Mouse (Mus musculus) G1E (cell line): ENCODE results near the gene Slc13a4. TPM values are rescaled to one million over a fixed set of nuclear protein-coding genes. Genes with fewer than 3 reads are reported as not detected.

Source experiments
- ATAC-seq: 2 replicates; pipeline ENCODE4 v1.8.0; 2016; ENCODE audit warnings: mild to moderate bottlenecking; ENCODE audit not compliant: insufficient number of reproducible peaks, poor library complexity, low FRiP score, severe bottlenecking; ENCODE audit errors: extremely low read depth
- DNase-seq: peaks from one replicate; pipeline ENCODE4 v3.0.0; 2012; ENCODE audit warnings: low spot score
- H3K27me3 ChIP-seq: 2 replicates; pipeline ENCODE4 v1.6.1; 2012; ENCODE audit warnings: mild to moderate bottlenecking, low read length, inconsistent platforms; ENCODE audit not compliant: insufficient read depth
- H3K36me3 ChIP-seq: replicated peaks from 2 replicates; pipeline ENCODE3; 2012; ENCODE audit warnings: mild to moderate bottlenecking, inconsistent platforms
- H3K4me1 ChIP-seq: 2 replicates; pipeline ENCODE4 v1.6.1; 2012; ENCODE audit warnings: low read depth, low read length, inconsistent platforms, mixed read lengths; ENCODE audit not compliant: insufficient read depth
- H3K4me3 ChIP-seq: 2 replicates; pipeline ENCODE4 v1.5.1; 2012; ENCODE audit warnings: low read depth, mild to moderate bottlenecking, inconsistent platforms, low read length, moderate library complexity, mixed read lengths
- H3K9me3 ChIP-seq: replicated peaks from 2 replicates; pipeline ENCODE4 v1.6.1; 2012; ENCODE audit warnings: inconsistent platforms
- CTCF ChIP-seq: IDR thresholded peaks from 2 replicates; pipeline ENCODE4 v1.5.1; 2012; ENCODE audit warnings: low read depth, low read length, inconsistent platforms, mixed read lengths
- GATA1 ChIP-seq: IDR thresholded peaks from 2 replicates; pipeline ENCODE4 v1.6.1; 2012; ENCODE audit warnings: borderline replicate concordance, low read length, inconsistent platforms, mixed read lengths
- GATA2 ChIP-seq: IDR thresholded peaks from 2 replicates; pipeline ENCODE4 v1.6.1; 2012; ENCODE audit warnings: low read depth, low read length, inconsistent platforms, borderline replicate concordance
- POLR2AphosphoS5 ChIP-seq: IDR thresholded peaks from 2 replicates; pipeline ENCODE4 v1.6.1; 2012; ENCODE audit warnings: low read depth, low read length, inconsistent platforms; ENCODE audit not compliant: insufficient replicate concordance
- TAL1 ChIP-seq: conservative IDR thresholded peaks from 2 replicates; pipeline ENCODE4 v1.6.1; 2012; ENCODE audit warnings: low read depth, low read length, inconsistent platforms, mixed read lengths
- polyA plus RNA-seq: library from polyadenylated mRNA; stranded (reverse); fragments of >175 nt; gene quantifications from 2 replicates; pipeline ENCODE4 v1.2.3, GENCODE M21; 2012
- total RNA-seq, 2 experiments: library from RNA; stranded (forward) in 1 of 2; stranded (reverse) in 1 of 2; fragments of 200-1000 nt in 1 of 2; fragments of >200 nt in 1 of 2; fragmentation: Nextera tagmentation in 1 of 2; gene quantifications; 2 replicates each; pipeline ENCODE4 v1.2.3; 2014 to 2017

Gene Slc13a4
- total and polyA plus RNA-seq, 3 experiments, result 0.05 TPM; not detected in 2

DNA sequence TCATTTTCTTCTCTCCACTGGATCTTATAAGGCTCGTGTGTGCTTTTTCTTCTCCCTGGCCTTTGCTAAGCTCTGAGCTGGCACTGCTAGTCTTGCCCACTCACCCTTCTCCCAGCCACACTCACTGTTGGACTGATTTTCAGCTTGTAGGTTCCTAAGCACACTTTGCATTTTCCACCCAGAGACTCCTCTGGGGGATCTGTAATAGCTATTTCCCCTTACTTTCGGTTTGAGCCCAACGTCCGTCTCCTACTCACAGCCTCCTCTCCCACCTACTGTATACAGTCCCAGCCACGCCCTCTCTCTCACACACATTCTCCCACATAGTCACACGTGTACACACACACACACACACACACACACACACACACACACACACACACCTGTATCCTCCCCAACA lies 11.9 kb upstream of the Slc13a4 start:
- H3K9me3 ChIP-seq, result no peaks in the 10 kb centered on the region
- peaks cover 53% of the 10 kb centered on the region for H3K27me3 ChIP-seq
- TF ChIP-seq POLR2AphosphoS5, result no peak
- no peak for TF ChIP-seq TAL1
- TF ChIP-seq CTCF, result no peak
- TF ChIP-seq GATA2, result no peak
- no peak for TF ChIP-seq GATA1
- no peaks in the 10 kb centered on the region for H3K36me3 ChIP-seq
- peaks cover 7% of the 10 kb centered on the region; the same call in 1 of the 2 replicates for H3K4me1 ChIP-seq
- ATAC-seq, result no peak
- H3K4me3 ChIP-seq, result no peak overlapping the region
- no peak for DNase-seq

DNA sequence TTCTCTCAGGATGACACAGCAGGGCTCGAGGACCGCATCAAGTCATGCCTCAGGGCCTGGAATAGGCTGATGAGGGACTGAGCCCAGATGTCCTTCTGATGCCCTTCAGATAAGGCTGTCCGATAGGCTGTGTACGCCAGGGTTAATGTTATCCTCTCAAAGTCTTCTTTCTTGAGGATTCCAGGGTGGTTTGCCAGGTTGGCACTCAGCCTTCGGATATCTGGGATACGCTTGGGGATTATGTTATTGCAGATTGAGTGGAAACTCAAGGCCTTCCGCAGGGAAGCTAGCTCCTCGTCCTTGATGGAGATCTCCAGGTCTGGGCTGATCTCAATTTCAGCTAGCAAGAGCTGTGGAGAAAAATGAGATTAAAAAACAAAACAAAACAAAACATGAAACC lies 5.6 kb upstream of the Slc13a4 start:
- H3K36me3 ChIP-seq, result no peaks in the 10 kb centered on the region
- no peaks in the 10 kb centered on the region for H3K4me1 ChIP-seq
- ATAC-seq (no peak), DNase-seq (no peak)
- TF ChIP-seq TAL1 (no peak), GATA2 (no peak), POLR2AphosphoS5 (no peak), GATA1 (no peak), CTCF (no peak)
- H3K9me3 ChIP-seq, result no peaks in the 10 kb centered on the region
- H3K27me3 ChIP-seq, result peaks cover 63% of the 10 kb centered on the region
- H3K4me3 ChIP-seq, result no peak overlapping the region

DNA sequence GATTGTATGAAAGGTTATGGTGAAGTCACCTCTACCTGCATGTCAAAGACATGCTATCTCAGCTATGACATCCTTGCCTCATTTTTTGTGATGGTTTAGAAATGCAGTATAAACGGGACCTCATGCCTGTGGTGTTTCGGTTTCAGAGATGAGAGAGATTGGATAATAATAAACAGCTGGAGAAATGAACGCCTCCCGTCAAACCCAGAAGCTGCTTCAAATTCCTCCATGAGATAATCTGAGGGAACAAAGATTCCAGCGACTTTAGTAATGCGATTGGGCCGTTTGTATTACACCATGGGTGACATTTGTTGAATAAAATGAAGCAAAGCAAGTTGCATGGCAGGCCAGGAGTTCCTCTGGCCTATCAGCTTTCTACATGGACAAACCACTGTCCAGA lies 1.5 kb upstream of the Slc13a4 start:
- DNase-seq (no peak), ATAC-seq (no peak)
- Histone ChIP-seq H3K4me1 (no peaks in the 10 kb centered on the region), H3K27me3 (peaks cover 46% of the 10 kb centered on the region), H3K9me3 (no peaks in the 10 kb centered on the region), H3K36me3 (no peaks in the 10 kb centered on the region), H3K4me3 (no peak overlapping the region)
- no peak for TF ChIP-seq TAL1
- no peak for TF ChIP-seq CTCF

- TF ChIP-seq GATA2 (no peak), TAL1 (no peak), POLR2AphosphoS5 (no peak), CTCF (no peak), GATA1 (no peak)
- peaks cover 35% of the 10 kb centered on the region for H3K27me3 ChIP-seq
- no peaks in the 10 kb centered on the region; the same call in 1 of the 2 replicates for H3K4me1 ChIP-seq
- ATAC-seq, result no peak
- H3K36me3 ChIP-seq, result no peaks in the 10 kb centered on the region
- no peak for DNase-seq
- H3K9me3 ChIP-seq, result no peaks in the 10 kb centered on the region
- no peak overlapping the region for H3K4me3 ChIP-seq
Observed at GRCm38 (mm10) chr6:35307136-35307535, 795 bp downstream of the Slc13a4 start.

DNA sequence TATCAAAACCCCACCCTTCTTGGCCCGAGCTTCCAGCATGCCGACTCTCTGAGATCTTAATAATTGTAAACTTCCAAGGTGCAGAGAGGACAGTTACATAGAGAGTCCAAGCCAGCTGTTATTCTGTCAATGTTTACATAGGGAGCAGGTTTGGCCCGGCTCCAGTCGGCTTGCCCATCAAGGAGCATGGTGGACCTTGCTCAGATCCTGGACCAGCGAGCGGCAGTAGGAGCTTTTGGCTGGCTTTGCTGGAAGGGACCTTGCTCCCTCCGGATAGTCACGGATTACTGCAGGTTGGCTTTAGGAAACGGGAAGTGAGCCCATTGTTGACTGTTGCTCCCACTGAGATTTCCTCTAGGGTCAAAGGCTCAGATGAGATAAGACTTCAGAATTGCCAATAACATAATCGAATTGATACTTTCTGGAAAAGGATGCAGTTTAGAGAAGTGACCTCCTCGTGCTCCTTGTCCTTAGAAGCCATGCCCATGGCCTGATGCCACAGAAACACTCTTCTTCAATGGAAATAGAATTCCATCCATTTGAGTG lies 4.5 kb downstream of the Slc13a4 start:
- no peak for ATAC-seq
- no peak for TF ChIP-seq CTCF
- TF ChIP-seq GATA2, result no peak
- no peak for TF ChIP-seq POLR2AphosphoS5
- no peak for TF ChIP-seq GATA1
- TF ChIP-seq TAL1, result no peak

DNA sequence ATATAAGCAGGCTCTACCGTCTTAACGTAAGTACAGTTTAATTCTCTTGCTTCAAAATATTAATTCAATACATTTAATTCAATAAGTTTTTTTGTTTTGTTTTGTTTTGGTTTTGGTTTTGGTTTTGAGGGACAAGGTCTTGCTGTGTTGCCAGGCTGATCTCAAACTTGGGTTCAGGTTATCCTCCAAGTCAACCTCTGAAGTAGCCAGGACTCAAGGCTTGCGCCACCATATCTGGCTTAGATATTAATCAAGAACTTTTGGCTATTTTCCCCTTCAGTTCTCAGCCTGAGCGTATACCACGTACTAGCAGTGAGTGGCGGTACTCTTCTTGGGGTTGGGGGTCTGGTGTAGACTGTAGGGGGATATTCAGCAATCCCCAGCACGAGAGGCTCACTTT lies 5.3 kb downstream of the Slc13a4 start:
- TF ChIP-seq CTCF, result no peak
- TF ChIP-seq POLR2AphosphoS5, result no peak
- TF ChIP-seq GATA2, result no peak
- TF ChIP-seq GATA1, result no peak
- no peak for TF ChIP-seq TAL1
- DNase-seq, result no peak
- H3K9me3 ChIP-seq, result no peaks in the 10 kb centered on the region
- no peaks in the 10 kb centered on the region; the same call in none of the 2 replicates for H3K4me1 ChIP-seq
- H3K27me3 ChIP-seq, result peaks cover 31% of the 10 kb centered on the region
- H3K36me3 ChIP-seq, result no peaks in the 10 kb centered on the region
- no peak for ATAC-seq
- no peak overlapping the region for H3K4me3 ChIP-seq

More for the DNA sequence above, 4.5 kb downstream of the Slc13a4 start:
- Histone ChIP-seq H3K9me3 (no peaks in the 10 kb centered on the region), H3K36me3 (no peaks in the 10 kb centered on the region), H3K4me1 (no peaks in the 10 kb centered on the region; the same call in none of the 2 replicates), H3K27me3 (peaks cover 29% of the 10 kb centered on the region), H3K4me3 (no peak overlapping the region)
- DNase-seq, result no peak

- TF ChIP-seq POLR2AphosphoS5, result no peak
- TF ChIP-seq GATA2, result no peak
- TF ChIP-seq TAL1, result no peak
- TF ChIP-seq CTCF, result no peak
- no peak for TF ChIP-seq GATA1
Observed at GRCm38 (mm10) chr6:35298323-35298722, 9.6 kb downstream of the Slc13a4 start.

More at GRCm38 (mm10) chr6:35298323-35298722, 9.6 kb downstream of the Slc13a4 start:
- ATAC-seq, result no peak
- H3K36me3 ChIP-seq, result no peaks in the 10 kb centered on the region
- H3K27me3 ChIP-seq, result peaks cover 32% of the 10 kb centered on the region
- H3K4me1 ChIP-seq, result no peaks in the 10 kb centered on the region; the same call in none of the 2 replicates
- no peak overlapping the region for H3K4me3 ChIP-seq
- H3K9me3 ChIP-seq, result no peaks in the 10 kb centered on the region
- DNase-seq, result no peak
